Mouse (Mus musculus) erythroid progenitor cell, adult 5-6 weeks (primary cell): ENCODE measurements around the gene Gatad2b. TPM values are rescaled to one million over a fixed set of nuclear protein-coding genes. Genes with fewer than 3 reads are reported as not detected.
A peak's percentile ranks its signal among the peaks of the same experiment; 100 is the strongest.

ENCODE experiments used
- ATAC-seq: replicated peaks from 2 replicates; pipeline ENCODE4 v1.8.0; 2016; ENCODE audit warnings: moderate number of reproducible peaks, mild to moderate bottlenecking, moderate TSS enrichment, inconsistent platforms; ENCODE audit not compliant: poor library complexity, low FRiP score, severe bottlenecking
- total RNA-seq, 2 experiments: library from RNA; stranded (forward) in 1 of 2; stranded (reverse) in 1 of 2; fragments of 150-400 nt in 1 of 2; fragments of 186-747, 209-891 nt in 1 of 2; gene quantifications; 2 replicates each; pipeline versions ENCODE4 v1.2.3 to v1.2.4; 2015 to 2017; ENCODE audit warnings: low replicate concordance in 2 of 2

The Gatad2b gene
- total RNA-seq, 2 experiments from 2014 or later, result 47.7 to 55.8 TPM

- no peak for ATAC-seq
These were observed 79.8 kb downstream of the Gatad2b start for GRCm38 (mm10) chr3:90372817-90373216.

GRCm38 (mm10) chr3:90373432-90374028 lies 80.6 kb downstream of the Gatad2b start:
- peak; percentile 78 for ATAC-seq

GRCm38 (mm10) chr3:90374368-90374767 lies 81.4 kb downstream of the Gatad2b start:
- no peak for ATAC-seq

GRCm38 (mm10) chr3:90375562-90376246 lies 82.7 kb downstream of the Gatad2b start:
- no peak for ATAC-seq

GRCm38 (mm10) chr3:90376247-90376585 lies 83.2 kb downstream of the Gatad2b start:
- ATAC-seq, result no peak

- no peak for ATAC-seq
These were observed 85.5 kb downstream of the Gatad2b start for GRCm38 (mm10) chr3:90378496-90378895.

GRCm38 (mm10) chr3:90381727-90382126 lies 88.7 kb downstream of the Gatad2b start:
- no peak for ATAC-seq

- no peak for ATAC-seq
These were observed 90.7 kb downstream of the Gatad2b start for GRCm38 (mm10) chr3:90383690-90384089.

- no peak for ATAC-seq
These were observed 91.9 kb downstream of the Gatad2b start for GRCm38 (mm10) chr3:90384851-90385375.

- ATAC-seq, result no peak
These were observed 93.8 kb downstream of the Gatad2b start for GRCm38 (mm10) chr3:90386817-90387216.

GRCm38 (mm10) chr3:90387483-90387882 lies 94.5 kb downstream of the Gatad2b start:
- ATAC-seq, result no peak

- ATAC-seq, result no peak
These were observed 95.2 kb downstream of the Gatad2b start for GRCm38 (mm10) chr3:90388192-90388591.

- no peak for ATAC-seq
These were observed 95.9 kb downstream of the Gatad2b start for GRCm38 (mm10) chr3:90388726-90389510.

GRCm38 (mm10) chr3:90389511-90390490 lies 96.8 kb downstream of the Gatad2b start, which contains the start of gene Slc27a3:
TSS of gene Slc27a3 (minus strand) at chr3:90389938.
- ATAC-seq, result no peak

- ATAC-seq, result no peak
These were observed 98.0 kb downstream of the Gatad2b start for GRCm38 (mm10) chr3:90391004-90391403.

GRCm38 (mm10) chr3:90391941-90392340 lies 99.0 kb downstream of the Gatad2b start:
- ATAC-seq, result no peak

GRCm38 (mm10) chr3:90392661-90393060 lies 99.7 kb downstream of the Gatad2b start:
- no peak for ATAC-seq

- ATAC-seq, result no peak
These were observed 102.7 kb downstream of the Gatad2b start for GRCm38 (mm10) chr3:90395629-90396028.

GRCm38 (mm10) chr3:90400993-90401392 lies 108.0 kb downstream of the Gatad2b start:
- no peak for ATAC-seq
